Mouse (Mus musculus) MEL (cell line): ENCODE data around the gene Auts2. TPM values are rescaled to one million over a fixed set of nuclear protein-coding genes. Genes with fewer than 3 reads are reported as not detected.

ENCODE experiments used
- DNase-seq: peaks from one replicate; pipeline ENCODE4 v3.0.0; 2011; ENCODE audit warnings: low read depth, low spot score
- H3K27ac ChIP-seq: 2 replicates; pipeline ENCODE4 v1.5.1; 2012; ENCODE audit warnings: low read depth, mild to moderate bottlenecking, control low read depth, low read length, moderate library complexity; ENCODE audit not compliant: control insufficient read depth
- H3K27me3 ChIP-seq, 2 experiments: fragments of 150-350 bp in 1 of 2; sonication (generic) in 1 of 2; 2 replicates each; pipeline ENCODE4 v1.6.1; 2012; ENCODE audit warnings: low read length in 2 of 2, mild to moderate bottlenecking in 2 of 2, improper control_type of control experiment in 1 of 2, moderate library complexity in 1 of 2; ENCODE audit not compliant: insufficient read depth in 2 of 2, control insufficient read depth in 1 of 2
- H3K36me3 ChIP-seq, 2 experiments: 2 replicates each; pipeline ENCODE4 v1.6.1; 2012 to 2014; ENCODE audit warnings: low read length in 2 of 2, improper control_type of control experiment in 1 of 2, inconsistent platforms in 1 of 2, mild to moderate bottlenecking in 1 of 2; ENCODE audit not compliant: insufficient read depth in 2 of 2, control insufficient read depth in 1 of 2
- H3K4me1 ChIP-seq, 2 experiments: fragments of 150-350 bp in 1 of 2; sonication (generic) in 1 of 2; 2 replicates each; pipeline ENCODE4 v1.6.1; 2012; ENCODE audit warnings: low read length in 2 of 2, improper control_type of control experiment in 1 of 2, mild to moderate bottlenecking in 1 of 2; ENCODE audit not compliant: insufficient read depth in 2 of 2, control insufficient read depth in 1 of 2
- H3K4me3 ChIP-seq, 2 experiments: fragments of 150-350 bp in 1 of 2; sonication (generic) in 1 of 2; 2 replicates each; pipeline ENCODE4 v1.5.1; 2012; ENCODE audit warnings: low read depth in 2 of 2, low read length in 2 of 2, mild to moderate bottlenecking in 2 of 2, moderate library complexity in 2 of 2, control low read depth in 1 of 2, improper control_type of control experiment in 1 of 2; ENCODE audit not compliant: control insufficient read depth in 1 of 2, insufficient read depth in 1 of 2
- H3K79me2 ChIP-seq: 2 replicates; pipeline ENCODE4 v1.6.1; 2012; ENCODE audit warnings: mild to moderate bottlenecking, low read length, moderate library complexity; ENCODE audit not compliant: control insufficient read depth, poor library complexity, insufficient read depth
- H3K9ac ChIP-seq: 2 replicates; pipeline ENCODE4 v1.6.1; 2012; ENCODE audit warnings: low read depth, mild to moderate bottlenecking, control low read depth, low read length, moderate library complexity; ENCODE audit not compliant: control insufficient read depth, poor library complexity, severe bottlenecking
- H3K9me3 ChIP-seq: fragments of 150-350 bp; sonication (generic); replicated peaks from 2 replicates; pipeline ENCODE4 v1.6.1; 2012; ENCODE audit warnings: mild to moderate bottlenecking, low read length, improper control_type of control experiment, moderate library complexity; ENCODE audit not compliant: insufficient read depth
- BHLHE40 ChIP-seq: IDR thresholded peaks from 2 replicates; pipeline ENCODE4 v1.6.1; 2012; ENCODE audit warnings: low read depth, mild to moderate bottlenecking, inconsistent platforms, low read length, improper control_type of control experiment, borderline replicate concordance
- CTCF ChIP-seq, 3 experiments: IDR thresholded peaks in 2 of 3; conservative IDR thresholded peaks in 1 of 3; 2 replicates each; pipeline ENCODE4 v1.5.1; 2011 to 2012; ENCODE audit warnings: low read length in 3 of 3, low read depth in 2 of 3, mild to moderate bottlenecking in 2 of 3, improper control_type of control experiment in 1 of 3, inconsistent platforms in 1 of 3, mixed read lengths in 1 of 3, moderate library complexity in 1 of 3; ENCODE audit not compliant: control insufficient read depth in 1 of 3, insufficient read depth in 1 of 3, poor library complexity in 1 of 3, severe bottlenecking in 1 of 3
- EP300 ChIP-seq, 2 experiments: IDR thresholded peaks; 2 replicates each; pipeline ENCODE4 v1.6.1; 2011; ENCODE audit warnings: improper control_type of control experiment in 2 of 2, low read length in 2 of 2, low read depth in 1 of 2, mild to moderate bottlenecking in 1 of 2
- ETS1 ChIP-seq: IDR thresholded peaks from 2 replicates; pipeline ENCODE4 v1.6.1; 2012; ENCODE audit warnings: low read depth, mild to moderate bottlenecking, inconsistent platforms, low read length, improper control_type of control experiment, moderate library complexity
- GABPA ChIP-seq: IDR thresholded peaks from 2 replicates; pipeline ENCODE4 v1.6.1; 2012; ENCODE audit warnings: low read depth, mild to moderate bottlenecking, inconsistent platforms, low read length, improper control_type of control experiment, moderate library complexity
- KAT2A ChIP-seq: conservative IDR thresholded peaks from 2 replicates; pipeline ENCODE4 v1.6.1; 2012; ENCODE audit warnings: low read depth, low read length, improper control_type of control experiment, inconsistent platforms
- MAZ ChIP-seq: IDR thresholded peaks from 2 replicates; pipeline ENCODE4 v1.6.1; 2012; ENCODE audit warnings: low read depth, mild to moderate bottlenecking, inconsistent platforms, low read length, improper control_type of control experiment
- MEF2A ChIP-seq: IDR thresholded peaks from 2 replicates; pipeline ENCODE4 v1.6.1; 2014; ENCODE audit warnings: low read depth, mild to moderate bottlenecking, inconsistent platforms, low read length, improper control_type of control experiment; ENCODE audit not compliant: poor library complexity, insufficient replicate concordance, severe bottlenecking; ENCODE audit errors: extremely low read depth
- MYB ChIP-seq: IDR thresholded peaks from 2 replicates; pipeline ENCODE4 v1.6.1; 2011; ENCODE audit warnings: mild to moderate bottlenecking, low read depth, low read length, improper control_type of control experiment
- POLR2AphosphoS2 ChIP-seq: IDR thresholded peaks from 2 replicates; pipeline ENCODE4 v1.6.1; 2011; ENCODE audit warnings: low read length, improper control_type of control experiment
- SMC3 ChIP-seq: IDR thresholded peaks from 2 replicates; pipeline ENCODE4 v1.6.1; 2011; ENCODE audit warnings: low read depth, low read length, improper control_type of control experiment
- TCF12 ChIP-seq: IDR thresholded peaks from 2 replicates; pipeline ENCODE4 v1.6.1; 2014; ENCODE audit warnings: low read depth, mild to moderate bottlenecking, inconsistent platforms, low read length, improper control_type of control experiment, moderate library complexity
- USF2 ChIP-seq, 2 experiments: IDR thresholded peaks; 2 replicates each; pipeline ENCODE4 v1.6.1; 2011 to 2012; ENCODE audit warnings: improper control_type of control experiment in 2 of 2, low read length in 2 of 2, borderline replicate concordance in 1 of 2, inconsistent platforms in 1 of 2, low read depth in 1 of 2, mild to moderate bottlenecking in 1 of 2; ENCODE audit not compliant: insufficient read depth in 1 of 2
- ZC3H11A ChIP-seq: IDR thresholded peaks from 2 replicates; pipeline ENCODE4 v1.6.1; 2012; ENCODE audit warnings: low read depth, mild to moderate bottlenecking, inconsistent platforms, low read length, improper control_type of control experiment
- polyA plus RNA-seq, 2 experiments: library from polyadenylated mRNA; stranded (reverse) in 1 of 2; unstranded in 1 of 2; fragments of >175 nt in 1 of 2; fragments of >200 nt in 1 of 2; gene quantifications; 2 replicates each; pipeline versions ENCODE4 v1.2.1 to v1.2.4; 2012; ENCODE audit warnings: low replicate concordance in 2 of 2, low read depth in 1 of 2; ENCODE audit not compliant: insufficient read length in 2 of 2, insufficient read depth in 1 of 2, missing spikeins in 1 of 2
- total RNA-seq: library from RNA; depleted of rRNA; stranded (reverse); fragments of 300-350 nt; gene quantifications from 2 replicates; pipeline ENCODE4 v1.2.3, GENCODE M21; 2012

Auts2 gene
- total and polyA plus RNA-seq, 3 experiments, result not detected

GRCm38 (mm10) chr5:131449181-131449868, 1093.8 kb downstream of the Auts2 start:
- Histone ChIP-seq H3K4me3 (no peak overlapping the region), H3K9me3 (no peaks in the 10 kb centered on the region), H3K27me3 (no peaks in the 10 kb centered on the region), H3K27ac (no peak overlapping the region), H3K4me1 (no peaks in the 10 kb centered on the region), H3K79me2 (no peaks in the 10 kb centered on the region), H3K36me3 (no peaks in the 10 kb centered on the region), H3K9ac (no peak overlapping the region)
- TF ChIP-seq KAT2A, result no peak
- TF ChIP-seq POLR2AphosphoS2, result no peak
- no peak for DNase-seq

GRCm38 (mm10) chr5:131435239-131435876, 1107.8 kb downstream of the Auts2 start:
- H3K9me3 ChIP-seq, result no peaks in the 10 kb centered on the region
- no peak overlapping the region for H3K9ac ChIP-seq
- no peaks in the 10 kb centered on the region for H3K27me3 ChIP-seq
- no peak for DNase-seq
- H3K36me3 ChIP-seq, result no peaks in the 10 kb centered on the region
- TF ChIP-seq CTCF (IDR thresholded peaks at IDR 0.05 in 2 of 3, conservative IDR thresholded peaks at IDR 0.05 in 1 of 3; ENCODE audit: control insufficient read depth in 1 of 3, insufficient read depth in 1 of 3, low read depth in 2 of 3, low read length in 3 of 3, poor library complexity in 1 of 3, severe bottlenecking in 1 of 3) (no peak), USF2 (IDR thresholded peaks at IDR 0.05; ENCODE audit: borderline replicate concordance in 1 of 2, insufficient read depth in 1 of 2, low read depth in 1 of 2, low read length in 2 of 2) (no peak), MAZ (no peak), EP300 (IDR thresholded peaks at IDR 0.05; ENCODE audit: low read depth in 1 of 2, low read length in 2 of 2) (no peak), MEF2A (no peak), MYB (no peak), ZC3H11A (no peak), BHLHE40 (no peak), GABPA (no peak), SMC3 (no peak), TCF12 (no peak), ETS1 (no peak)
- TF ChIP-seq, all 39 proteins: peak for 0
- H3K4me3 ChIP-seq, result no peak overlapping the region
- no peak overlapping the region for H3K27ac ChIP-seq
- H3K79me2 ChIP-seq, result no peaks in the 10 kb centered on the region
- H3K4me1 ChIP-seq, result no peaks in the 10 kb centered on the region
